Comparison of ENCODE assay signal across 13 mouse cellular contexts in genomic region chr9:14207561-14207936, GRCm38 (mm10).
A peak's percentile ranks its signal among the peaks of the same experiment; 100 is the strongest.
DNase-seq lines count a peak whose midpoint lies in the region; ATAC-seq and TF ChIP-seq lines count a peak whose summit lies in the region.
"Had no signal": no experiment of that assay in that cellular context is flagged by ENCODE, and none has a peak within 500 bp of the region (broad histone marks: within the 10 kb centered on the region; RNA-seq: fewer than 3 reads in every experiment).

No protein-coding gene starts in this region.

- H3K9ac ChIP-seq in liver, embryonic 16.5 days (ENCODE audit: low read depth, low read length): no peak overlapping the region
- H3K9ac ChIP-seq in stomach, postnatal 0 days (ENCODE audit: low read length): no peak overlapping the region

- no peak for TF ChIP-seq CTCF in stomach, postnatal 0 days (IDR thresholded peaks at IDR 0.05; ENCODE audit: low read depth)

- TF ChIP-seq EP300 in stomach, postnatal 0 days (optimal IDR thresholded peaks at IDR 0.05): no peak

- no peaks in the 10 kb centered on the region; the same call in 1 of the 2 replicates for H3K4me1 ChIP-seq in liver, embryonic 16.5 days (ENCODE audit: control insufficient read depth, low read depth, low read length)
- H3K4me1 ChIP-seq in stomach, postnatal 0 days (replicated peaks; ENCODE audit: control insufficient read depth, insufficient read depth): 0 out of 2 replicates have a peak, but pooled peaks cover 2% of the 10 kb centered on the region

- H3K4me2 ChIP-seq in liver, embryonic 16.5 days (ENCODE audit: low read depth, low read length): no peak overlapping the region
- H3K4me2 ChIP-seq in stomach, postnatal 0 days (replicated peaks; ENCODE audit: low read depth): no peak overlapping the region; the same call in 1 of the 2 replicates
- H3K4me2 ChIP-seq: midbrain, embryonic 11.5 days had no signal

- ATAC-seq in liver, embryonic 16.5 days (ENCODE audit: low read depth): peak; percentile 64
- ATAC-seq in stomach, postnatal 0 days (ENCODE audit: low FRiP score, low TSS enrichment): peak; percentile 57; the same call in 1 of the 2 replicates
- ATAC-seq: hindbrain, embryonic 16.5 days had no signal

- H3K36me3 ChIP-seq in liver, embryonic 16.5 days (ENCODE audit: control insufficient read depth, insufficient read depth): no peaks in the 10 kb centered on the region
- no peaks in the 10 kb centered on the region for H3K36me3 ChIP-seq in stomach, postnatal 0 days (ENCODE audit: control insufficient read depth, insufficient read depth, low read length)

- no peak overlapping the region for H3K4me3 ChIP-seq in liver, embryonic 16.5 days (ENCODE audit: low read depth, low read length)
- H3K4me3 ChIP-seq in stomach, postnatal 0 days (ENCODE audit: low read depth, low read length): no peak overlapping the region
- H3K4me3 ChIP-seq: left cerebral cortex, adult 2 months had no signal

- H3K27ac ChIP-seq in liver, embryonic 16.5 days (ENCODE audit: low read length): 0 out of 2 replicates have a peak overlapping the region, but pooled peaks have one; percentile 10
- 0 out of 2 replicates have a peak overlapping the region, but pooled peaks have one; percentile 24 for H3K27ac ChIP-seq in stomach, postnatal 0 days (replicated peaks)
- H3K27ac ChIP-seq: left cerebral cortex, adult 2 months had no signal

- 37% methylated on average over 3 of the region's 3 CpGs for WGBS in liver, embryonic 16.5 days (ENCODE audit: insufficient replicate concordance)
- 41% methylated on average over 3 of the region's 3 CpGs for WGBS in stomach, postnatal 0 days

- peak; percentile 37 for DNase-seq in right cerebral cortex, adult 18-20 months
- no peak for DNase-seq in right cerebral cortex, postnatal 10 days (ENCODE audit: low spot score in 2 of 2)
- peak; percentile 63 for DNase-seq in kidney, adult 11 months
- DNase-seq in stomach, postnatal 0 days (ENCODE audit: low spot score): no peak
- DNase-seq in ovary, postnatal 10 days (ENCODE audit: low spot score): no peak
- no peak for DNase-seq in urinary bladder, adult 18-20 months (ENCODE audit: low spot score in 2 of 2)
- no peak for DNase-seq in MN1 (ENCODE audit: low spot score)
- DNase-seq: cerebellum, adult 11 months; spleen, adult 18-20 months had no signal

- H3K27me3 ChIP-seq in liver, embryonic 16.5 days (ENCODE audit: control insufficient read depth, insufficient read depth, low read depth, low read length): no peaks in the 10 kb centered on the region
- no peaks in the 10 kb centered on the region for H3K27me3 ChIP-seq in stomach, postnatal 0 days (ENCODE audit: control insufficient read depth, insufficient read depth, low read length)

- H3K9me3 ChIP-seq in liver, embryonic 16.5 days (replicated peaks; ENCODE audit: control insufficient read depth, low read length): no peaks in the 10 kb centered on the region
- no peaks in the 10 kb centered on the region for H3K9me3 ChIP-seq in stomach, postnatal 0 days (ENCODE audit: control insufficient read depth, low read length)

Comparison
In these comparisons a context has a peak if more than half of its experiments do, and no peak if none do; other contexts are left out.
1. DNase-seq: peak in right cerebral cortex, adult 18-20 months (single experiment) and kidney, adult 11 months (single experiment); none in right cerebral cortex, postnatal 10 days (0 of 2), stomach, postnatal 0 days (single experiment), ovary, postnatal 10 days (single experiment), urinary bladder, adult 18-20 months (0 of 2) and MN1 (single experiment).